Mouse (Mus musculus): ENCODE data around the gene Fhit. TPM values are rescaled to one million over a fixed set of nuclear protein-coding genes. Genes with fewer than 3 reads are reported as not detected.

Gene Fhit
- total and polyA plus RNA-seq, 2 experiments from 2014 or later, result 2.5 to 12.5 TPM

DNA sequence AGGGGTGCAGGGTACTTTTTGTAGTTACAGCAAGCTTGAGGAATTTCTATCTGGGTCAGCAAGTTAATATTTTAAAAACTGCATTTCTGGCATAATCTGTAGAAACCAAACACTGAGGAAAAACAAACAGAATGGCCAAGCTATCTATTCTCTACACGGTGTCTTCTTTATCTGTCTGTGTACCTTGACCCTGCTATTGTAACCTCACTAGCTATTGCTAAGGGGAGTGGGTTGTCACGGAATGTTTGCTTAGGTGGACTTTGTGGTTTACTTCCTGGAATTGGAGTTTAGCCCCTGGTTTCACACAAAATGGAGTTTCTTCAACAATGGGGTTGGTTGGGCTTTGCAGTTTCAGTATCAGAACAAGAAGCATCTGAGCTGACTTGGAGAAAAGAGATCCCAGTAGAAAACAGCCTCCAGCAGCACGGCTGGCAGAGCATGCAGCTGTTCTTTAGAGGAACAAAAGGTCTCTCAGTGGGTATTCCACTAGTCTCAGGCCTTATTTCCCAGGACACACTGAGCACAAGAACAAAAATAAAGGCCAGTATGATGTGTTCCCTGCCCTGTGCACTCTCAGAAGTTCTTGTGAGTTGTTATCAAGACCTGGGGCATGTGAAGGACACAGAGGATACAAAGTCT is 1540.8 kb downstream of the Fhit start:
- WGBS, result 25% methylated on average over 3 of the region's 3 CpGs
- Histone ChIP-seq H3K9ac (replicated peaks; ENCODE audit: low read length) (no peak overlapping the region), H3K27ac (no peak overlapping the region; the same call in 1 of the 2 replicates), H3K27me3 (ENCODE audit: insufficient read depth, low read length) (no peaks in the 10 kb centered on the region), H3K4me1 (ENCODE audit: insufficient read depth, low read length) (no peaks in the 10 kb centered on the region), H3K36me3 (ENCODE audit: insufficient read depth, low read length) (no peaks in the 10 kb centered on the region), H3K9me3 (ENCODE audit: low read length) (no peaks in the 10 kb centered on the region), H3K4me3 (ENCODE audit: low read length) (no peak overlapping the region), H3K4me2 (ENCODE audit: low read depth, low read length) (no peak overlapping the region)
- DNase-seq (ENCODE audit: low spot score) (no peak), ATAC-seq (no peak)
- TF ChIP-seq CTCF (IDR thresholded peaks at IDR 0.05; ENCODE audit: low read depth), result no peak

- Histone ChIP-seq H3K9me3 (ENCODE audit: low read length) (no peaks in the 10 kb centered on the region), H3K4me1 (ENCODE audit: insufficient read depth, low read length) (no peaks in the 10 kb centered on the region), H3K4me3 (ENCODE audit: low read length) (no peak overlapping the region), H3K4me2 (ENCODE audit: low read depth, low read length) (no peak overlapping the region), H3K27ac (no peak overlapping the region), H3K27me3 (ENCODE audit: insufficient read depth, low read length) (no peaks in the 10 kb centered on the region), H3K36me3 (ENCODE audit: insufficient read depth, low read length) (no peaks in the 10 kb centered on the region), H3K9ac (replicated peaks; ENCODE audit: low read length) (no peak overlapping the region)
- 41% methylated on average over 1 of the region's 1 CpGs for WGBS
- ATAC-seq (peak; percentile 40; the same call in 1 of the 2 replicates), DNase-seq (ENCODE audit: low spot score) (no peak)
- TF ChIP-seq CTCF (IDR thresholded peaks at IDR 0.05; ENCODE audit: low read depth), result no peak
Measured at GRCm38 (mm10) chr14:9619840-9620239, 1542.0 kb downstream of the Fhit start.

- TF ChIP-seq CTCF (IDR thresholded peaks at IDR 0.05; ENCODE audit: low read depth), result no peak; the same call in 1 of the 2 replicates
- DNase-seq (ENCODE audit: low spot score) (no peak), ATAC-seq (no peak)
- no peak overlapping the region for H3K27ac ChIP-seq
- no peak overlapping the region for H3K9ac ChIP-seq (replicated peaks; ENCODE audit: low read length)
- H3K27me3 ChIP-seq (ENCODE audit: insufficient read depth, low read length), result no peaks in the 10 kb centered on the region
- no peaks in the 10 kb centered on the region for H3K36me3 ChIP-seq (ENCODE audit: insufficient read depth, low read length)
- 90% methylated on average over 3 of the region's 3 CpGs for WGBS
- no peak overlapping the region for H3K4me3 ChIP-seq (ENCODE audit: low read length)
- no peaks in the 10 kb centered on the region for H3K4me1 ChIP-seq (ENCODE audit: insufficient read depth, low read length)
- H3K4me2 ChIP-seq (ENCODE audit: low read depth, low read length), result no peak overlapping the region
- no peaks in the 10 kb centered on the region for H3K9me3 ChIP-seq (ENCODE audit: low read length)
Measured at GRCm38 (mm10) chr14:9613126-9613525, 1548.7 kb downstream of the Fhit start.

GRCm38 (mm10) chr14:9609120-9609519 is 1552.7 kb downstream of the Fhit start:
- H3K4me1 ChIP-seq (ENCODE audit: insufficient read depth, low read length), result no peaks in the 10 kb centered on the region

GRCm38 (mm10) chr14:9606584-9607377 is 1555.1 kb downstream of the Fhit start:
- 45% methylated on average over 12 of the region's 12 CpGs for whole genome bisulfite sequencing
- H3K9me3 ChIP-seq (ENCODE audit: low read length), result no peaks in the 10 kb centered on the region
- DNase-seq (ENCODE audit: low spot score) (peak; percentile 76), ATAC-seq (peak; percentile 84)
- H3K36me3 ChIP-seq (ENCODE audit: insufficient read depth, low read length), result no peaks in the 10 kb centered on the region
- H3K9ac ChIP-seq (replicated peaks; ENCODE audit: low read length), result no peak overlapping the region
- no peak overlapping the region for H3K4me3 ChIP-seq (ENCODE audit: low read length)
- no peak for TF ChIP-seq CTCF (IDR thresholded peaks at IDR 0.05; ENCODE audit: low read depth)
- no peak overlapping the region for H3K4me2 ChIP-seq (ENCODE audit: low read depth, low read length)
- H3K27me3 ChIP-seq (ENCODE audit: insufficient read depth, low read length), result no peaks in the 10 kb centered on the region
- peak overlapping the region; percentile 4; the same call in 1 of the 2 replicates for H3K27ac ChIP-seq
- H3K4me1 ChIP-seq (ENCODE audit: insufficient read depth, low read length), result no peaks in the 10 kb centered on the region

More at GRCm38 (mm10) chr14:9609120-9609519, 1552.7 kb downstream of the Fhit start:
- H3K27ac ChIP-seq, result no peak overlapping the region
- 75% methylated on average over 7 of the region's 7 CpGs for WGBS
- no peaks in the 10 kb centered on the region for H3K36me3 ChIP-seq (ENCODE audit: insufficient read depth, low read length)
- no peak overlapping the region for H3K4me2 ChIP-seq (ENCODE audit: low read depth, low read length)
- no peaks in the 10 kb centered on the region for H3K9me3 ChIP-seq (ENCODE audit: low read length)
- no peaks in the 10 kb centered on the region for H3K27me3 ChIP-seq (ENCODE audit: insufficient read depth, low read length)
- ATAC-seq (no peak), DNase-seq (ENCODE audit: low spot score) (no peak)
- H3K4me3 ChIP-seq (ENCODE audit: low read length), result no peak overlapping the region
- H3K9ac ChIP-seq (replicated peaks; ENCODE audit: low read length), result no peak overlapping the region
- TF ChIP-seq CTCF (IDR thresholded peaks at IDR 0.05; ENCODE audit: low read depth), result no peak

DNA sequence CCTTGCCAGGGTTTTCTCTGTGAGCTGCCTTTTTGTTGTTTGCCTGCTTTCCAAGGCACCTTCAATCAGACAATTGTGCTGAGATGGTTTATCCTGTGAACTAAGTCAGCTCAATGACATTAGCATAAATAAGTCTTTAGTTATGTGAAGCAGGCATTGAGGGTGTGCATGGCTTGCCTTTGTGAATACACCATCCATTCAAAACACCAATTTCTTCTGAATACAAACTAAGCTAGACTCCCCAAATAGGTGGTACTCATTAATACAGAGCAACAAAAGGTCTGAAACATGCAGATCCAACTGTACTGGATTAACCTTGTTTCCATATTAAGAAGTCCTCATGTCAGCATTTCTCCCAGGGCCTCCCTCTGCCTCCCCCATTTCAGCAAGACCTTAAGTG is 1561.6 kb downstream of the Fhit start:
- H3K4me1 ChIP-seq (ENCODE audit: insufficient read depth, low read length), result 0 out of 2 replicates have a peak, but pooled peaks cover 3% of the 10 kb centered on the region
- DNase-seq (ENCODE audit: low spot score), result no peak
- H3K36me3 ChIP-seq (ENCODE audit: insufficient read depth, low read length), result no peaks in the 10 kb centered on the region
- H3K9me3 ChIP-seq (ENCODE audit: low read length), result no peaks in the 10 kb centered on the region
- ATAC-seq, result no peak
- H3K27me3 ChIP-seq (ENCODE audit: insufficient read depth, low read length), result no peaks in the 10 kb centered on the region
- TF ChIP-seq CTCF (IDR thresholded peaks at IDR 0.05; ENCODE audit: low read depth), result no peak
- no peak overlapping the region for H3K9ac ChIP-seq (replicated peaks; ENCODE audit: low read length)
- H3K4me2 ChIP-seq (ENCODE audit: low read depth, low read length), result no peak overlapping the region
- H3K4me3 ChIP-seq (ENCODE audit: low read length), result no peak overlapping the region
- no peak overlapping the region for H3K27ac ChIP-seq

Data from hindbrain, postnatal 0 days (tissue).